Comparison of ENCODE assay signal across 10 mouse cellular contexts in genomic region chr3:28554934-28555333, GRCm38 (mm10).
A peak's percentile ranks its signal among the peaks of the same experiment; 100 is the strongest.
DNase-seq lines count a peak whose midpoint lies in the region; ATAC-seq and TF ChIP-seq lines count a peak whose summit lies in the region.
"Had no signal": no experiment of that assay in that cellular context is flagged by ENCODE, and none has a peak within 500 bp of the region (broad histone marks: within the 10 kb centered on the region; RNA-seq: fewer than 3 reads in every experiment).

No protein-coding gene starts in this region.

- peak overlapping the region; percentile 89 for H3K27ac ChIP-seq in layer of hippocampus, adult 2 months
- peak overlapping the region; percentile 39; the same call in 1 of the 2 replicates for H3K27ac ChIP-seq in embryonic facial prominence, embryonic 14.5 days (replicated peaks; ENCODE audit: low read depth, low read length)
- H3K27ac ChIP-seq: kidney, postnatal 0 days; neural tube, embryonic 12.5 days had no signal

- peak in 1 of 2 experiments; percentile 13 for DNase-seq in layer of hippocampus, adult 2 months (ENCODE audit: low spot score in 2 of 2)
- DNase-seq in layer of hippocampus, postnatal 36 days = no peak
- DNase-seq in cerebellum, adult 11-12 months = peak; percentile 55
- peak; percentile 86 for DNase-seq in embryonic facial prominence, embryonic 14.5 days (ENCODE audit: low spot score)
- peak; percentile 47 for DNase-seq in right cerebral cortex, postnatal 14 days
- no peak for DNase-seq in kidney, adult 9 months
- no peak for DNase-seq in adrenal gland, postnatal 14 days
- DNase-seq in urinary bladder, postnatal 14 days (ENCODE audit: low spot score) = no peak

- 0 out of 2 replicates have a peak, but pooled peaks have one; percentile 38 for ATAC-seq in embryonic facial prominence, embryonic 14.5 days (ENCODE audit: low read depth)

- peaks cover 10% of the 10 kb centered on the region for H3K4me1 ChIP-seq in embryonic facial prominence, embryonic 14.5 days (ENCODE audit: control insufficient read depth, insufficient read depth, low read length)

- no peaks in the 10 kb centered on the region for H3K9me3 ChIP-seq in embryonic facial prominence, embryonic 14.5 days (ENCODE audit: control insufficient read depth, low read length)
- H3K9me3 ChIP-seq: neural tube, embryonic 12.5 days had no signal

- TF ChIP-seq CTCF in layer of hippocampus, adult 2 months (conservative IDR thresholded peaks at IDR 0.05) = no peak

- H3K4me2 ChIP-seq in embryonic facial prominence, embryonic 14.5 days (ENCODE audit: low read depth, low read length) = peak overlapping the region; percentile 2; the same call in 1 of the 2 replicates
- H3K4me2 ChIP-seq: neural tube, embryonic 12.5 days had no signal

- H3K27me3 ChIP-seq in embryonic facial prominence, embryonic 14.5 days (replicated peaks; ENCODE audit: control insufficient read depth, insufficient read depth, low read length) = no peaks in the 10 kb centered on the region
- H3K27me3 ChIP-seq: neural tube, embryonic 12.5 days had no signal

- no peaks in the 10 kb centered on the region for H3K36me3 ChIP-seq in embryonic facial prominence, embryonic 14.5 days (ENCODE audit: control insufficient read depth, insufficient read depth, low read length)
- H3K36me3 ChIP-seq: neural tube, embryonic 12.5 days had no signal

- 54% methylated on average over 9 of the region's 9 CpGs for WGBS in embryonic facial prominence, embryonic 14.5 days

- H3K4me3 ChIP-seq in layer of hippocampus, adult 2 months = no peak overlapping the region
- no peak overlapping the region for H3K4me3 ChIP-seq in embryonic facial prominence, embryonic 14.5 days (ENCODE audit: low read depth, low read length)
- H3K4me3 ChIP-seq: neural tube, embryonic 12.5 days had no signal

- no peak overlapping the region for H3K9ac ChIP-seq in embryonic facial prominence, embryonic 14.5 days (ENCODE audit: low read depth, low read length)
- H3K9ac ChIP-seq: neural tube, embryonic 12.5 days had no signal

Comparison
In these comparisons a context has a peak if more than half of its experiments do, and no peak if none do; other contexts are left out.
1. DNase-seq: peak in cerebellum, adult 11-12 months (single experiment), embryonic facial prominence, embryonic 14.5 days (single experiment) and right cerebral cortex, postnatal 14 days (single experiment); none in layer of hippocampus, postnatal 36 days (0 of 2), kidney, adult 9 months (single experiment), adrenal gland, postnatal 14 days (single experiment) and urinary bladder, postnatal 14 days (single experiment).